Mouse (Mus musculus) telencephalon, adult 2 months (tissue): Measurements from ENCODE around the gene 1700030K09Rik.

Experiments used
- DNase-seq: peaks from one replicate; pipeline ENCODE4 v3.0.0-alpha.2; 2011; ENCODE audit warnings: low read depth, low spot score

Gene 1700030K09Rik

GRCm38 (mm10) chr8:72504637-72505314, 61.1 kb downstream of the 1700030K09Rik start:
- no peak for DNase-seq

- no peak for DNase-seq
These were observed 63.8 kb downstream of the 1700030K09Rik start for GRCm38 (mm10) chr8:72507505-72507904.
